In genomic region chr7:46477456-46477855, GRCm38 (mm10) we compare ENCODE assay signal across 13 mouse cellular contexts.
"Had no signal": no experiment of that assay in that cellular context is flagged by ENCODE, and none has a peak within 500 bp of the region (broad histone marks: within the 10 kb centered on the region; RNA-seq: fewer than 3 reads in every experiment).

No protein-coding gene starts in this region.

- H3K27ac ChIP-seq: kidney, postnatal 0 days; limb, embryonic 13.5 days; macrophage; stomach, embryonic 15.5 days had no signal

- ATAC-seq: midbrain, embryonic 16.5 days had no signal

- H3K4me2 ChIP-seq: limb, embryonic 13.5 days; lung, embryonic 14.5 days; stomach, embryonic 15.5 days had no signal

- H3K36me3 ChIP-seq: limb, embryonic 13.5 days; stomach, embryonic 15.5 days had no signal

- DNase-seq: kidney, adult 8-10 months; kidney, postnatal 36 days; left cerebral cortex, postnatal 4 days; lung, embryonic 14.5 days; lung, postnatal 10 days; right cerebral cortex, postnatal 14 days; thymus, adult 2 months; thymus, postnatal 25 days had no signal

- H3K9me3 ChIP-seq: limb, embryonic 13.5 days; stomach, embryonic 15.5 days had no signal

- H3K9ac ChIP-seq: limb, embryonic 13.5 days; lung, embryonic 14.5 days; stomach, embryonic 15.5 days had no signal

- H3K27me3 ChIP-seq: limb, embryonic 13.5 days; stomach, embryonic 15.5 days had no signal

- H3K4me3 ChIP-seq: limb, embryonic 13.5 days; stomach, embryonic 15.5 days had no signal
